Mouse (Mus musculus): Measurements from ENCODE around the gene Nme4.

The Nme4 gene

DNA sequence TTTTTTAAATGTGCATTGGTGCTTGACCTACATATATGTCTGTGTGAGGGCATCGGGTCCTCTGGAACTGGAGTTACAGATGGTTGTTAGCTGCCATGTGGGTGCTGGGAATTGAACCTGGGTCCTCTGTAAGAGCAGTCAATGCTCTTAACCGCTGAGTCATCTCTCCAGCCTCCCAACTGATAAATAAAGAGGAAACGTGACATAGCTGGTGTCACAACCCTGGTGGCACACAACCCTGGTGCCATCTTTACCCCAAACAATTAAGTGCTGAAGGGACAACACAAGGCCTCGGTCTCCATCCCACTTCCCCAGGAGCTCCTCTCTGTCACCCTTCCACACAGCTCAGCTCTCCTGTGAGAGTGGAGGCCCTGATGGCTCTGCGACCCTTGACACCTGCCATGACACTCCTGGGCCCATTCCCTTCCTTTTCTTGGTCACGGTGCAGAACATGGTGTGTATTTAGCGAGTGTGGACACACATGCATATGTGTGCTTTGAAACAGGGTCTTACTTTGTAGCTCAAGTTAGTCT lies 28.8 kb downstream of the Nme4 start:
- no peak for DNase-seq (ENCODE audit: low spot score in 2 of 2)

DNA sequence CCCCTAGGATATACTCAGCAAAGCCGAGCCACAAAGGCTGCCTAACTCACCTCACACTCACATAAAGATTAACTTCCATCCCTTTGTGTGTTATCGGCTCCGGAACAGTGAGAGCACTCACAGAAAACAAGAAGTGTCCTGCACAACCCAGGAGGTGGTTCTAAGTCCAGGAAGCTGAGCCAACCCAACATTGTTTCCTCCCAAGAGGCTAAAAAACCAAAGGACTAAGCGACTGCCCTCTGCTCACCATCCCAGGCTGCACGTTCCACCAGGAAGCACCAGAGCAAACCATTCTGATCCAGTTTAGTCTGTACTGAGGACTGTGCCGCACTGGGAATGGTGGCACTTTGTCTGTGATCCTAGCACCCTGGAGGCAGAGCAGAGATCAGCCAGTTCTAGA lies 30.5 kb downstream of the Nme4 start:
- no peak for DNase-seq (ENCODE audit: low spot score in 2 of 2)

DNA sequence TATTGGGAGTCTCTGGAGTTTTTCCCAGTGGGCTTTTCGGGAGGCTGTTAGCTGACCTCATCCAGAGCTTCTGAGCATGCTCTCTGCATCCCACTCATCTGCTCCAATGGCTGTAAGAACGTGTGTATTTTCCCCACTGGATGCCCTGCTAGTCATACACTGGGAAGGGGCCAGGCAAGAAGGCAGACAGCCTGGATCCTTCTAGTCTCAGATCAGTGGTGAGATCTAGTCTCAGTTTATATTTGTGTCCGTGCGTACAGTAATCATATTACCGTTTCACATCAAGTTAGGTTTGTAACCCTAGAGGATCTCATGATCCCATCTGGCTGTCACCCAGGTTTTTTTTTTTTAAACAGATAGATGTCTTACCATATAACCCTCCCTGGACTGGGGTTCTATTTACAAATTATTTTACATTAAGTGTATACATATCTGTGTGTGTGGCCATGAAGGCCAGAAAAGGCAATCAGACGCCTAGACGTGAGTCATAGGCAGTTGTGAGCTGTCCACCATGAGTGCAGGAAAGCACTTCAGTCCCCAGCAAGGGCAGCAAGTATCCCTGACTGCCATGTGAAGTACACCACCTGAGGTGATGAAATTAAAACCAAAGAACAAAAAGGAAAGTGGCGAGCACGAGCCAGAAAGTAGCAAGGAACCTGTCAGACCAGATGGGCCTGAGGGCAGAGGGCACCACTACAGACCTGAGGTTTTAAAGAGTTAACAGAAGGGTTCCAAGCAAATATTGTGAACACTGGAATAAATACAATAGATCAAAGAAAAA lies 37.4 kb downstream of the Nme4 start:
- DNase-seq (ENCODE audit: low spot score in 2 of 2), result no peak

DNA sequence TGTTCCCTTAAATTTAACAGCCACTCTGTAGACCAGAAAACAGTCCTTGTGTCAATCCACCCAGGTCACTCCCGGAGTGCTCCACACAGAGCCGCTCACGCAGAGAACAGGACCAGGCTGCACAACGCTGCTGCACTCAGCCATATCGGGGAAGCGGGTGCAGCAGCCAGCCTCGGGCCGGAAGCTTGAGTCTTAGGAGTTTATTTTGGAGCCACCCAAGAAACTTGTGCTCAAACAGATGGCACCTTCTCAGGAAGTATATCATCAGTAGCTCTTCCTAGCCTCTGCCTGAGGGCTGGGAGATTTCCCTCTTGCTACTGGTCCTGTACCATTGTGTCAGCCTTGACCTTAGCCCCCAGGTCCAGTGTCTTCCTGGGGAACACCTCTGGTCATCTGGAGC lies 38.1 kb downstream of the Nme4 start:
- no peak for DNase-seq (ENCODE audit: low spot score in 2 of 2)

DNA sequence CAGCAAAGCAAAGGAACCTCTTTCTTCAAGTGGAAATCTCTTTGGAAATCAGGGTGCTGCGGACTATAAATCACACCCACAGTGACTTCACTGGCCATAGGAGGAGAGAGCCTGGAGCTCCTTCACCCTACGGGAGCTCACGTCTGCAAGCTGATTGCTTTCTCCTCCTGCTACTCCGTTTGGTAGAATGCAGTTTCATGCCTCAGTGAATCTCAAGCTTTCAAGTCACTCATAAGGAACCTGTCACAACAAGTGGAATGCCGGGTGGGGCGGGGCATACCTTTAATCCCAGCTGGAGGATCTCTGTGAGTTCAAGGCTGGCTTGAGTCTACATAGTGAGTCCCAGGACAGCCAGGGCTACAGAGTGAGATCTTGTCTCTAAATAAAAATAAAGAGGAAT lies 40.2 kb downstream of the Nme4 start:
- no peak for DNase-seq (ENCODE audit: low spot score in 2 of 2)

DNA sequence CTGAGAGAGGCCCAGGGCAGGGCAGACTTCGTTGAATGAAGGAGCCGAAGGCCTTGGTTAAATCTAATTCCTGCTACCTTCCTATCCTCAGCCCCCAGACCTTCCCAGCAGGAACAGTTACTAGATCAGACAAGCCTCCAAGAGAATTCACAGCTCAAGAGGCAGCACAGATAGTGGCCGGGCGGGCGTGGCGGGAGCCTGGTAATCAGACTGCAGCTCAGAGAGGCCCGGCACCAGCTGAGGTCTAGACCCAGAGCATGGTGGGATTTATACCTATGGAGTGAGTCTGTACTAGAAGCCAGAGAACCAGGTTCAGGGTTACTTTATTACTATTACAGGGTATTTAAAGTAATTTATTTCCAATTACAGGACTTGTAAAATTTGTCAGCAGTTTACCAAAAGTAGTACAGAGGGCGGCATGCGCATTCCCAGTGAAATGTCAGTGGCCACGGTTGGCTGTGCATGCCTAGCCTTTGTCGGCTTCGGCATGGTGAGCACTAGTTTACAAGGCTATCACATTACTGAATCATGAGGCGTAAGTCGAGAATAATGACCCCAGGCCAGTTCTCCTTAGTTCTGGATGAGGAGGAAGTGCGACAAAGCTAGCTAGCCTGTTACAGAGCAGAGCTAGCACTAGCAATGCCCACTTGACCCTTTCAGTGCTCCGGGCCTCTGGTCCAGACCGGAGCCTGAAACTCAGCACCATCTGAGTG lies 41.1 kb downstream of the Nme4 start:
- no peak for DNase-seq (ENCODE audit: low spot score in 2 of 2)

DNA sequence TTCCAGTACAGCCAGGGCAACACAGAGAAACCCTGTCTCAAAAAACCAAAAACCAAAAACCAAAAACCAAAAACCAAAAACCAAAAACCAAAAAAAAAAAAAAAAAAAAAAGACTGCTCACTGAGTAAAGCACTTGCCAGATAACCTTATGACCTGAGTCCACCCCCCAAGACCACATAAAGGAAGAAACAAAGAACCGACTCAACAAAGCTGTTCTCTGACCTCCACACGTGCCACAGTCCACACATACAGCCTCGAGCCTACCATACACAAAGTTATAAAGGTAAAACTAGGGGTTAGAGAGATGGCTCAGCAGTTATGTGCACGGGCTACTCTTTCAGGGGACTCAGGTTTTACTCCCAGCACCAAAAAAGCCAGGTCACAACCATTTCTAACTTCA lies 42.7 kb downstream of the Nme4 start:
- no peak for DNase-seq (ENCODE audit: low spot score in 2 of 2)

DNA sequence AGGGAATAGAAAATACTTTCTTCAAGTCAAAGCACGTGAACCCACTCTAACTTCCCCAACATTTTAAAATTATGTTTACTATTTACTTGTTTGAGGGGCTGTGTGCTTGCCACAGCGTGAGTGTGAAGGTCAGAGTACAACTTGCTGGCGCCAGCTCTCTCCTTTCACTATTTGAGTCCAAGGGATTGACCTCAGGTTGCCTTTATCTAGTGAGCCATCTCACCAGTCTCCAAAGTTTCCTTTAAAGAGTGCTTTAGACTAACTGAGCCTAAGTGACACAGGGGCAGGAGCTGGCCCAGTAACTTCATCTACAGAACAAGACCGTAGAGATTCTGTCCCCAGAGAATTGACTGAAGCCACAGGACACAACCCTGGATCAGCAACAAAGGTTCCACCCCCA lies 43.3 kb downstream of the Nme4 start:
- no peak for DNase-seq (ENCODE audit: low spot score in 2 of 2)

DNA sequence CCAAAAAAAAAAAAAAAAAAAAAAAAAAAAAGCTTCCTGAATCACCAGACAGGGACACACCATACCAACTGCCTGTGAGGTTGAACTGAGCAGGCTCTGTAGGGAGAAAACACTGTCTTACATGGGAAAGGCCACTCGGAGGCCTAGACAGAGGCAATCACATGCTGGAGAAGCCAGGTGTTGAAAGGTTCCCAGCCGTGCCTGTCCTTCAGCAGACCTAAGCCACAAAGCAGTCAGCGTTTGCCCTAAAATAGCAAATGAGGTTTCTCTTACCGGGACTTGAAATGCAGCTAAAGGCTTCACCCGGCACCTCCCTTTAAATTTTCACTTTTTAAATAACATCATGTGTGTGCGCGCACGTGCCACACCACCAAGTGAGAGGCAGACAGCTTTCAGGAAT lies 47.3 kb downstream of the Nme4 start:
- DNase-seq (ENCODE audit: low spot score in 2 of 2), result no peak

DNA sequence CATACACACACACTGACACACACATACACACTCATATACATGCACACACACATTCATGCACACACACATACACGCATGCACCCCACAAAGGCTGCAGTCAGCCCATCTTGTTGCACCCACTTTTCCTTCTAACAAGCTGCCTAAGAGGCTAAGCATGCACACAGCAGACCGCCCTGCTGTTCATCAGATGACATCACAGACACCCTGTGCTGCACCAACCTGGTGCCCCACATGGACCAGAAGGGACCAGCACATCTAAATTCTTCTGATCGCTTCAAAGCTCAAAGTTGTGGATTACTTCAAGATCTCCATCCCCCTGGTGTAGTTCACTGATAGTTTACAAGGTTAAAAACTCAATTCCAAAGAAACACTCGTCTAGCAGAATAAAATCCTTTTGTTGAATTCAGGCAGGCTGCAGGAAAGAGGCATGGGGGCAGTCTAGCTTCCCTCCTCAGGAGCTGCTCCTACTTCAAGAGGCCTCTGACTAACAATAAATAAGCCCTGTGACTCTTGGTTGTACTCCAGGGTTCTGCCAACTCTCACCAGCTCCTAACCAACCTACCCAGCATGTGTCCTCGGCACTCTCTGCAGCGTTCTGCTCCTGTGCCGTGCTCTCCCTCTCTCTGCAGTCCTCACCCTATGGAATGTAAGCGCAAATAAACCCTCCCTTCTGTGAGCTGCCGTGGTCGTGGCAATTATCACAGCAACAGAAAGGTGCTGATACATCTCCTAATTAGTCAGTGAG lies 49.0 kb downstream of the Nme4 start:
- no peak for DNase-seq (ENCODE audit: low spot score in 2 of 2)

DNA sequence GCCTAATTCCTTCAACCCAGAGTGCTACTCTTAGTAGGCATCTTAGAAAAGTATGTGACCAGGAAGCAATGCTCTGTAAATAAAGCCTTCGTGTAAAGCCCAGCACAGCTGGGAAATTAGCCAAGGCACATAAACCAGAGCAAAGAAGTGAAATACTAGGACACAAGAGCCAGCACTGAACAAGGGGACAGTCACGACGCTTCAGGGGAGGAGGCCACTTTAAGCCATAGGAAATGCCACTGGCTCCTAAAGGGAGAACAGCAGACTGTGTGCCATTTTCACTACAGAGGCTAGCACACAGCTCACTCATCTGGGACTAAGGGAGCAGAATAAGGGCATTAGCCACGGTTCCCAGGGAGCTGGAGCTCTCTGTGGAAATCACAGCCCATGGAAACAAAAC lies 50.1 kb downstream of the Nme4 start:
- no peak for DNase-seq (ENCODE audit: low spot score in 2 of 2)

DNA sequence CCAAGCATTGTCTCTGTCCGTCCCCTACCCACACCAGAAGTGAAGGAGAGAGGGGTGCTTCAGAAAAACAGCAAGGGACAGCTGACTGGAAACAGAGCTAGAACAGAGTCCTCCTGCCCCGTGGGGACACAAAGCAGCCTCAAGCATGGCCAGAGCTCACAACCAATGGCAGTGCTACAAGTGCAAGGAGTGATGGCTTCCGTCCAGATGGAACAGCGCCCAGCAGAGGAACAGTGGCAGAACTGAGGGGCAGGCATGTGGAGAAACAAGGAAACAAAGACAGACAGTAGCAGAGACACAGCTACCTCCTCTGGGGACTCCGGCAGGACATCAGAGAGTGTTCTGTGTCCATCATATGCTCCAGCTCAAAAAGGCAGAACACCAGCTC lies 52.2 kb downstream of the Nme4 start:
- no peak for DNase-seq (ENCODE audit: low spot score in 2 of 2)

DNA sequence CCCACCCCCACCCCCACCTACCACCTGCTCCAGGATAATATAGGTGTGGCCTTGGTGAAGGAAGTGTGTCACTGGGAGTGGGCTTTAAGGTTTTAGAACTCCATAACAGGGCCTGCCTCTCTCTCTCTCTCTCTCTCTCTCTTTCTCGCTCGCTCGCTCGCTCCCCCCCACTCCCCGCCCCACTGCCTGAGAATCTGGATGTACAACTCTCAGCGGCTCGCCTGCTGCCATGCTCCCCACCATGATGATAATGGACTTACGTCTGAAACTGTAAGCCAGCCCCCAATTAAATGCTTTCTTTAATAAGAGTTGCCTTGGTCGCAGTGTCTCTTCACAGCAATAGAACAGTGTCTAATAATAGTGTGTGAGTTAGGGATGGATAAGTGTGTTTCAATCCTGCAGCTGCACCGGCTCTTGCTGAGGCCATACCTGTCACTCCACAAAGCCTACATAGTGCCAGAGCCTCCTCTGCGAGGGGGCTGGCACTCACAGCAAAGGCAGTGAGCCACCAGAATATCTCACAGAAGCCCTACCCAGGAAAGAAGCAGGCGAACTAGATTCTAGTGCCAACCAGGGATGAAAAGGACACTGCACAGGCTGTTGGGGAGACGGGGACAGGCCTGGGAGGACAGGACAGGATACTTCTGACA lies 52.7 kb downstream of the Nme4 start:
- DNase-seq (ENCODE audit: low spot score in 2 of 2), result no peak
